Mouse (Mus musculus) stomach, postnatal 0 days (tissue): ENCODE measurements around the gene Pcbp1. TPM values are rescaled to one million over a fixed set of nuclear protein-coding genes. Genes with fewer than 3 reads are reported as not detected.

Source experiments
- ATAC-seq: fragments of 200-750 bp; cut with Nextera tagmentation; 2 replicates; pipeline ENCODE4 v1.8.0; 2017; ENCODE audit not compliant: low FRiP score, low TSS enrichment
- DNase-seq: peaks from one replicate; pipeline ENCODE4 v3.0.0-alpha.2; 2016; ENCODE audit warnings: low spot score
- H3K27ac ChIP-seq: fragments of 300-500 bp; sonication (generic); replicated peaks from 2 replicates; pipeline ENCODE4 v1.5.1; 2014; ENCODE audit warnings: mild to moderate bottlenecking, control low read depth
- H3K27me3 ChIP-seq: fragments of 300-500 bp; sonication (generic); 2 replicates; pipeline ENCODE4 v1.6.1; 2014; ENCODE audit warnings: low read length; ENCODE audit not compliant: control insufficient read depth, insufficient read depth
- H3K36me3 ChIP-seq: fragments of 300-500 bp; sonication (generic); 2 replicates; pipeline ENCODE4 v1.6.1; 2014; ENCODE audit warnings: low read length, mixed read lengths; ENCODE audit not compliant: control insufficient read depth, insufficient read depth
- H3K4me1 ChIP-seq: fragments of 300-500 bp; sonication (generic); replicated peaks from 2 replicates; pipeline ENCODE4 v1.6.1; 2014; ENCODE audit warnings: antibody characterized with exemption; ENCODE audit not compliant: control insufficient read depth, insufficient read depth
- H3K4me2 ChIP-seq: fragments of 300-500 bp; sonication (generic); replicated peaks from 2 replicates; pipeline ENCODE4 v1.6.1; 2014; ENCODE audit warnings: low read depth, mild to moderate bottlenecking, control low read depth, moderate library complexity
- H3K4me3 ChIP-seq: fragments of 300-500 bp; sonication (generic); 2 replicates; pipeline ENCODE4 v1.5.1; 2014; ENCODE audit warnings: low read depth, low read length, control low read depth
- H3K9ac ChIP-seq: fragments of 300-500 bp; sonication (generic); 2 replicates; pipeline ENCODE4 v1.6.1; 2014; ENCODE audit warnings: mild to moderate bottlenecking, low read length, control low read depth, mixed read lengths
- H3K9me3 ChIP-seq: fragments of 300-500 bp; sonication (generic); 2 replicates; pipeline ENCODE4 v1.6.1; 2016; ENCODE audit warnings: low read length; ENCODE audit not compliant: control insufficient read depth
- CTCF ChIP-seq: IDR thresholded peaks from 2 replicates; pipeline ENCODE4 v1.5.1; 2016; ENCODE audit warnings: antibody characterized with exemption, low read depth, mild to moderate bottlenecking, moderate library complexity
- EP300 ChIP-seq: optimal IDR thresholded peaks from 2 replicates; pipeline ENCODE3; 2016; ENCODE audit warnings: antibody characterized with exemption
- WGBS: fragments of 180-500 bp; shearing (Covaris S2); extraction: QIAGEN DNeasy Blood & Tissue Kit; methylation state at CpG from one replicate; pipeline ENCODE4 v1.1.7; 2014; 5-methylcytosine and 5-hydroxymethylcytosine counted together
- polyA plus RNA-seq: library from polyadenylated mRNA; unstranded; fragments of >200 nt; fragmentation: Nextera tagmentation; extraction: Ambion mirVana; gene quantifications from 2 replicates; pipeline ENCODE4 v1.2.1, GENCODE M21; 2015

Gene Pcbp1
- polyA plus RNA-seq, 1 experiment from 2014 or later, result 337 TPM

- DNase-seq, result peak; percentile 85
- ATAC-seq, result peak; percentile 76
- H3K4me2 ChIP-seq, result peak overlapping the region; percentile 62
- WGBS, result 6% methylated on average over 48 of the region's 49 CpGs
- peaks cover 7% of the 10 kb centered on the region; the same call in 1 of the 2 replicates for H3K36me3 ChIP-seq
- no peaks in the 10 kb centered on the region for H3K27me3 ChIP-seq
- H3K9me3 ChIP-seq, result no peaks in the 10 kb centered on the region
- TF ChIP-seq CTCF, result no peak
- peak; percentile 84 for TF ChIP-seq EP300
- peak overlapping the region; percentile 96 for H3K4me3 ChIP-seq
- H3K27ac ChIP-seq, result peak overlapping the region; percentile 100
- peaks cover 3% of the 10 kb centered on the region; the same call in 1 of the 2 replicates for H3K4me1 ChIP-seq
- H3K9ac ChIP-seq, result peak overlapping the region; percentile 97
Observed at GRCm38 (mm10) chr6:86526961-86527740, 1.0 kb upstream of the Pcbp1 start.

GRCm38 (mm10) chr6:86525646-86526031 is 482 bp downstream of the Pcbp1 start:
- peak overlapping the region; percentile 100 for H3K27ac ChIP-seq
- peak overlapping the region; percentile 62 for H3K4me2 ChIP-seq
- peaks cover 3% of the 10 kb centered on the region; the same call in 1 of the 2 replicates for H3K36me3 ChIP-seq
- peaks cover 3% of the 10 kb centered on the region; the same call in 1 of the 2 replicates for H3K4me1 ChIP-seq
- no peaks in the 10 kb centered on the region for H3K9me3 ChIP-seq
- no peak for DNase-seq
- TF ChIP-seq EP300 (no peak), CTCF (no peak)
- no peaks in the 10 kb centered on the region for H3K27me3 ChIP-seq
- peak overlapping the region; percentile 96 for H3K4me3 ChIP-seq
- peak overlapping the region; percentile 97 for H3K9ac ChIP-seq
- peak; percentile 50 for ATAC-seq
- 0% methylated on average over 34 of the region's 36 CpGs for WGBS

- H3K9ac ChIP-seq, result peak overlapping the region; percentile 97
- peaks cover 3% of the 10 kb centered on the region; the same call in 1 of the 2 replicates for H3K36me3 ChIP-seq
- peak overlapping the region; percentile 96 for H3K4me3 ChIP-seq
- no peak for TF ChIP-seq CTCF
- no peak for TF ChIP-seq EP300
- H3K27ac ChIP-seq, result peak overlapping the region; percentile 100
- no peaks in the 10 kb centered on the region for H3K27me3 ChIP-seq
- peak overlapping the region; percentile 62 for H3K4me2 ChIP-seq
- no peaks in the 10 kb centered on the region for H3K9me3 ChIP-seq
- under 1% methylated on average over 51 of the region's 51 CpGs for WGBS
- ATAC-seq (peak; percentile 17; the same call in 1 of the 2 replicates), DNase-seq (peak; percentile 58)
- H3K4me1 ChIP-seq, result peaks cover 3% of the 10 kb centered on the region; the same call in 1 of the 2 replicates
Observed at GRCm38 (mm10) chr6:86524879-86525645, 1.1 kb downstream of the Pcbp1 start.

GRCm38 (mm10) chr6:86523755-86524434 is 2.2 kb downstream of the Pcbp1 start:
- Histone ChIP-seq H3K36me3 (peaks cover 3% of the 10 kb centered on the region; the same call in 1 of the 2 replicates), H3K9me3 (no peaks in the 10 kb centered on the region), H3K27ac (peak overlapping the region; percentile 71), H3K4me3 (peak overlapping the region; percentile 96), H3K9ac (peak overlapping the region; percentile 80), H3K27me3 (no peaks in the 10 kb centered on the region), H3K4me1 (peaks cover 3% of the 10 kb centered on the region; the same call in 1 of the 2 replicates), H3K4me2 (peak overlapping the region; percentile 62)
- DNase-seq (peak; percentile 61), ATAC-seq (no peak)
- no peak for TF ChIP-seq EP300
- no peak for TF ChIP-seq CTCF
- WGBS, result under 1% methylated on average over 15 of the region's 15 CpGs

GRCm38 (mm10) chr6:86523242-86523754 is 2.8 kb downstream of the Pcbp1 start:
- DNase-seq, result no peak
- 23% methylated on average over 3 of the region's 3 CpGs for WGBS
- H3K9ac ChIP-seq, result peak overlapping the region; percentile 80
- peak overlapping the region; percentile 71; the same call in 1 of the 2 replicates for H3K27ac ChIP-seq
- H3K36me3 ChIP-seq, result peaks cover 3% of the 10 kb centered on the region; the same call in 1 of the 2 replicates
- H3K4me2 ChIP-seq, result peak overlapping the region; percentile 62
- TF ChIP-seq CTCF (no peak), EP300 (no peak)
- no peaks in the 10 kb centered on the region for H3K27me3 ChIP-seq
- peaks cover 3% of the 10 kb centered on the region; the same call in 1 of the 2 replicates for H3K4me1 ChIP-seq
- H3K4me3 ChIP-seq, result peak overlapping the region; percentile 96
- no peak for ATAC-seq
- no peaks in the 10 kb centered on the region for H3K9me3 ChIP-seq
